Mouse (Mus musculus) E14TG2a.4 (cell line): ENCODE measurements around the gene Cd1d1.

Experiments
- CTCF ChIP-seq: conservative IDR thresholded peaks from 2 replicates; pipeline ENCODE4 v1.5.1; 2014; ENCODE audit warnings: low read length
- NANOG ChIP-seq: IDR thresholded peaks from 2 replicates; pipeline ENCODE4 v1.6.1; 2014; ENCODE audit warnings: borderline replicate concordance, low read length, mixed read lengths

DNA sequence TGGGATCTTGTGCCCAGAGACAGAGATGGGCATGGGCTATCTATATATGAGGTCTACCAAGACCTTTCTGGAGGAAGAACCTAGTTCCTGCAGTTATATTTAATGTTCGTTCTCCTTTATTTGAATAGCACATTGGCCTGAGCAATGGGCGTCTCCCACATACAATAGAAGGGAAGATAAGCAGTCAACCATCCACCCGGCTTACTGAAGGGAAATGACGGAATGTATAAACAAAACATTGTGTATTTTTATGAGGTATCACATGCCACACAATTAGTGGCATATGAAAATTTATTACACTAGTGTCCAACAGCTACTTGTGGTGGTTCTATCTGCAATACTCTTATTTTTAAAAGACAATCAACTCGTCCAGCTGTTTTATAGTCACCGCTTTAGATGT is 15.9 kb downstream of the Cd1d1 start:
- TF ChIP-seq CTCF (no peak), NANOG (no peak)
